Mouse (Mus musculus) frontal cortex, postnatal 10 days (tissue): ENCODE measurements around the gene Nf2.
"Not testable (repeated sequence)": the region's sequence is repeated elsewhere in the genome, so short reads cannot be mapped to it uniquely, and the experiment has no call there.

ENCODE experiments used
- DNase-seq, 2 experiments: peaks; one replicate each; pipeline ENCODE4 v3.0.0; 2022; ENCODE audit warnings: low spot score in 2 of 2, mixed read lengths in 1 of 2

Gene Nf2

GRCm38 (mm10) chr11:4837342-4837741 lies 12.0 kb downstream of the Nf2 start:
- no peak for DNase-seq

GRCm38 (mm10) chr11:4836755-4837154 lies 12.6 kb downstream of the Nf2 start:
- DNase-seq: no peak

- no peak for DNase-seq
These were observed 13.9 kb downstream of the Nf2 start for GRCm38 (mm10) chr11:4835436-4835835.

GRCm38 (mm10) chr11:4833295-4833939 lies 15.9 kb downstream of the Nf2 start:
- DNase-seq: no peak

GRCm38 (mm10) chr11:4831066-4831465 lies 18.3 kb downstream of the Nf2 start:
- no peak for DNase-seq

- no peak for DNase-seq
These were observed 21.4 kb downstream of the Nf2 start for GRCm38 (mm10) chr11:4827916-4828315.

GRCm38 (mm10) chr11:4827340-4827739 lies 22.0 kb downstream of the Nf2 start:
- DNase-seq: no peak

GRCm38 (mm10) chr11:4826152-4826778 lies 23.1 kb downstream of the Nf2 start:
- no peak for DNase-seq

- no peak for DNase-seq
These were observed 25.6 kb downstream of the Nf2 start for GRCm38 (mm10) chr11:4823655-4824312.

- not testable (repeated sequence) for DNase-seq
These were observed 26.9 kb downstream of the Nf2 start for GRCm38 (mm10) chr11:4822446-4822842.

GRCm38 (mm10) chr11:4821492-4822445 lies 27.6 kb downstream of the Nf2 start:
- DNase-seq: no peak

- no peak for DNase-seq
These were observed 34.6 kb downstream of the Nf2 start for GRCm38 (mm10) chr11:4814507-4815450.

- DNase-seq: no peak
These were observed 41.0 kb downstream of the Nf2 start for GRCm38 (mm10) chr11:4808311-4808710.

GRCm38 (mm10) chr11:4806031-4806715 lies 43.2 kb downstream of the Nf2 start:
- DNase-seq: no peak

- no peak for DNase-seq
These were observed 44.3 kb downstream of the Nf2 start for GRCm38 (mm10) chr11:4804921-4805562.

- no peak for DNase-seq
These were observed 45.4 kb downstream of the Nf2 start for GRCm38 (mm10) chr11:4803951-4804350.

- no peak for DNase-seq
These were observed 45.9 kb downstream of the Nf2 start for GRCm38 (mm10) chr11:4803426-4803825.

- peak; percentile 47 to 49 for DNase-seq
These were observed 46.3 kb downstream of the Nf2 start for GRCm38 (mm10) chr11:4803008-4803407.

GRCm38 (mm10) chr11:4802401-4802800 lies 46.9 kb downstream of the Nf2 start:
- DNase-seq: not testable (repeated sequence)

GRCm38 (mm10) chr11:4800654-4801053 lies 48.7 kb downstream of the Nf2 start:
- DNase-seq: no peak
